Mouse (Mus musculus) stomach, embryonic 14.5 days (tissue): ENCODE measurements at regions not wholly inside any gene's neighbourhood (a gene's known extent, or its start where the extent isn't known, plus 50 kb on each side); places are given as distances from the start of the nearest gene placed in this dataset.

Experiments used
- ATAC-seq: fragments of 200-750 bp; cut with Nextera tagmentation; 2 replicates; pipeline ENCODE4 v1.8.0; 2017; ENCODE audit warnings: low read depth, moderate TSS enrichment; ENCODE audit not compliant: insufficient number of reproducible peaks, insufficient read depth, low FRiP score
- H3K27ac ChIP-seq: fragments of 300-500 bp; sonication (generic); 2 replicates; pipeline ENCODE4 v1.5.1; 2014; ENCODE audit warnings: mild to moderate bottlenecking, low read length, moderate library complexity, mixed read lengths
- H3K27me3 ChIP-seq: fragments of 300-500 bp; sonication (generic); 2 replicates; pipeline ENCODE4 v1.6.1; 2014; ENCODE audit warnings: low read length, control low read depth, mixed read lengths; ENCODE audit not compliant: control insufficient read depth, insufficient read depth
- H3K36me3 ChIP-seq: fragments of 300-500 bp; sonication (generic); 2 replicates; pipeline ENCODE4 v1.6.1; 2014; ENCODE audit warnings: mild to moderate bottlenecking, control low read depth, low read length, moderate library complexity, mixed read lengths; ENCODE audit not compliant: control insufficient read depth, insufficient read depth
- H3K4me1 ChIP-seq: fragments of 300-500 bp; sonication (generic); 2 replicates; pipeline ENCODE4 v1.6.1; 2014; ENCODE audit warnings: low read length, control low read depth, mixed read lengths; ENCODE audit not compliant: control insufficient read depth, insufficient read depth
- H3K4me2 ChIP-seq: fragments of 300-500 bp; sonication (generic); replicated peaks from 2 replicates; pipeline ENCODE4 v1.6.1; 2014; ENCODE audit warnings: low read depth, low read length, control low read depth
- H3K4me3 ChIP-seq: fragments of 300-500 bp; sonication (generic); 2 replicates; pipeline ENCODE4 v1.5.1; 2014; ENCODE audit warnings: low read depth, low read length, control low read depth
- H3K9ac ChIP-seq: fragments of 300-500 bp; sonication (generic); replicated peaks from 2 replicates; pipeline ENCODE4 v1.6.1; 2014; ENCODE audit warnings: low read depth, mild to moderate bottlenecking, control low read depth, low read length, moderate library complexity, mixed read lengths
- H3K9me3 ChIP-seq: fragments of 300-500 bp; sonication (generic); 2 replicates; pipeline ENCODE4 v1.6.1; 2016; ENCODE audit warnings: low read depth, low read length, control low read depth; ENCODE audit not compliant: control insufficient read depth
- WGBS: fragments of 180-500 bp; shearing (Covaris S2); extraction: QIAGEN DNeasy Blood & Tissue Kit; methylation state at CpG from one replicate; pipeline ENCODE4 v1.1.7; 2014; 5-methylcytosine and 5-hydroxymethylcytosine counted together

DNA sequence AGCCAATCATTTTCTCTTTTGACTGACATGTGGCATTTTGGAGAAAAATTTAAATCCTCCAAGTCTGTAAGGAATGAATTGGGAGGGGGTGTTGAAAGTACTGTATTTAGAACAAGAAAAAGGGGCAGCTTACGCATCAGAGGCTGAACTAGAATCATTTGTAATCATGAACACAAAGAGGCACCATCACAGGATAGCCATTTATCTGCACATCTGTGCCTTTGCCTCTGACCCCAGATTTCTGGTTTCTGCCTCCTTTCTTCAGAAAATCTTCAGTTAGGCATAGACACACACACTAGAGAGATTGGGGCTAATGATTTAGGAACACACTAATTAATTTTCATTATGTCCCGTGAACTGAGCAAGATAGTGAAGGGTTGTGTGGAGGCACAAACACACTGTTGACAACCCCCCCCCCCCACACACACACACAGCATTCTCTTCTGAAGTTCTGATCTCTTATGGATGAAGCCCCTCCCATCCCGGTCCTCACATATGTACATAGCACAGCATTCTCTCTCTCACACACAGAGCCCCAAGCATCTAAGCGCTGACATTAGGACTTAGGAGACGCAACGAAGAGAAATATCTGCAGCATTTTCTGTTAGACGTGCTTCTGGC, 229.9 kb downstream of the Gm765 start:
- Histone ChIP-seq H3K4me3 (no peak overlapping the region), H3K9me3 (no peaks in the 10 kb centered on the region), H3K4me1 (peaks cover 11% of the 10 kb centered on the region; the same call in 1 of the 2 replicates), H3K9ac (no peak overlapping the region), H3K27me3 (no peaks in the 10 kb centered on the region), H3K4me2 (no peak overlapping the region), H3K27ac (no peak overlapping the region), H3K36me3 (no peaks in the 10 kb centered on the region)
- no peak for ATAC-seq
- 66% methylated on average over 7 of the region's 7 CpGs for whole genome bisulfite sequencing

GRCm38 (mm10) chr6:98107123-98107522, 235.4 kb downstream of the Gm765 start:
- Histone ChIP-seq H3K4me1 (no peaks in the 10 kb centered on the region), H3K4me3 (no peak overlapping the region), H3K9ac (no peak overlapping the region), H3K27ac (no peak overlapping the region), H3K9me3 (no peaks in the 10 kb centered on the region), H3K36me3 (no peaks in the 10 kb centered on the region), H3K4me2 (no peak overlapping the region), H3K27me3 (no peaks in the 10 kb centered on the region)
- 44% methylated on average over 5 of the region's 5 CpGs for WGBS
- ATAC-seq, result no peak

GRCm38 (mm10) chr6:98105280-98106090, 237.1 kb downstream of the Gm765 start:
- Histone ChIP-seq H3K36me3 (no peaks in the 10 kb centered on the region), H3K27me3 (no peaks in the 10 kb centered on the region), H3K27ac (no peak overlapping the region), H3K9me3 (no peaks in the 10 kb centered on the region), H3K4me3 (peak overlapping the region; percentile 17), H3K9ac (no peak overlapping the region), H3K4me1 (no peaks in the 10 kb centered on the region), H3K4me2 (peak overlapping the region; percentile 42)
- ATAC-seq, result no peak
- 40% methylated on average over 18 of the region's 18 CpGs for WGBS

DNA sequence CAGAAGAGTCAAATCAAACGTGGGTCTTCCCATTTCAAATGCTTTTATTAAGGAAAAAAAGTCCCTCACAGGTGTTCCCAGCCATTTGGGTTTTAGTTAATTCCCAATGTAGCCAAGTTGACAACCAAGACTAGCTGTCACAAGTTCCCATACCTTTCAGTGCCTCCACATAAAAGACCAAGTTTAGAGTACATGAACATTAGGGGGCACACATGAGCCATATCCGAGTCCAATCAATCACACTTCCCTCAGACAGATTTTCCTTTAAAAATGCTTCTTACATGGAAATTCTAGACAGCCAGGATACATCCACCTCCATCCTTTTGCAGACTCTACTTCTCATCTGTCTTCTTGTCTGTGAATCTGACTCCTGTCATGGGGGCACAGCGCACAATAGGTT, 238.1 kb downstream of the Gm765 start:
- Histone ChIP-seq H3K4me2 (no peak overlapping the region), H3K4me1 (no peaks in the 10 kb centered on the region), H3K27ac (no peak overlapping the region), H3K27me3 (no peaks in the 10 kb centered on the region), H3K9me3 (no peaks in the 10 kb centered on the region), H3K9ac (no peak overlapping the region), H3K36me3 (no peaks in the 10 kb centered on the region), H3K4me3 (no peak overlapping the region)
- WGBS, result 47% methylated on average over 3 of the region's 3 CpGs
- no peak for ATAC-seq

GRCm38 (mm10) chr6:98101023-98101422, 241.5 kb downstream of the Gm765 start:
- Histone ChIP-seq H3K9ac (no peak overlapping the region), H3K9me3 (no peaks in the 10 kb centered on the region), H3K4me3 (no peak overlapping the region), H3K36me3 (no peaks in the 10 kb centered on the region), H3K4me1 (no peaks in the 10 kb centered on the region), H3K27me3 (no peaks in the 10 kb centered on the region), H3K27ac (no peak overlapping the region), H3K4me2 (no peak overlapping the region)
- ATAC-seq, result no peak
- WGBS, result 80% methylated on average over 4 of the region's 4 CpGs

DNA sequence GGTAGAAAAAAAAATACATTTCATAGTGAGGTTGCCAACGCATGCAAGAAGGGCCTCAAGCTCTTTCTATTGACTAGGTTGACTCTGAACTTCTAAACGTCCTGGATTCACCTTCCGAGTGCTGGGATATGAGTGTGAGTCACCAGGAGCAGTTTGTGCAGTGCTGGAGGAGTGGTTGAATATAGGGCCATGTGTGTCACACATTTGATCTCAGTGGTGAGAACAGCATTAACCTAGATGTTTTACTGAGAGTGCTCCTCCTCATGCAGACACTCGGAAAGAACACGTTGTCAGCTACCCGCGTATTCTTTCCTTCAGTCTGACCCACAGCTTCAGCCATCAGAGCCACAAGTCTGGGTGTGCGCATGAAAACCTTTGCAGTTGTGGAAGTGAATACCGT, 243.4 kb downstream of the Gm765 start:
- H3K36me3 ChIP-seq, result no peaks in the 10 kb centered on the region

DNA sequence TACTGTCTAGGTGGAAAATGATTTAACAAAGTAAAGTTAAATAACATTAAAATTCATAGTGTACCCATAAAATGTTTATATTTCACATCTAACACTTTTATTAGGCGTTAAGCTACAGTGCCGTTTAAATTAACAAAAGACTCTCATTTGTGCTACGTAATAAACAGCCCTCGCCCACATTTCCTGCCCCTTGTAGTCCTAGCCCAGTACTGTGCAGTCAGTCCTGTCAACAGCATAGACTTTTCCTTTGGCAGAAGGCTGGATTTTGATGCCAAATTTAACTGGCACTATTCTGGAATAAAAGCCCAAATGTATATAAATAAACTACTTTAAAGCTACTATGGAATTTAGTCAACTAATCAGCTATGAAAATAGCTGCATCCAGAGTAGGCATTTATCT, 247.3 kb downstream of the Gm765 start:
- no peaks in the 10 kb centered on the region for H3K27me3 ChIP-seq
- no peak overlapping the region for H3K4me3 ChIP-seq
- ATAC-seq, result no peak
- H3K36me3 ChIP-seq, result no peaks in the 10 kb centered on the region
- no peaks in the 10 kb centered on the region for H3K4me1 ChIP-seq
- H3K9me3 ChIP-seq, result no peaks in the 10 kb centered on the region
- no peak overlapping the region for H3K27ac ChIP-seq
- no peak overlapping the region for H3K4me2 ChIP-seq
- H3K9ac ChIP-seq, result no peak overlapping the region
- 74% methylated on average over 4 of the region's 4 CpGs for WGBS

More for the DNA sequence above, 243.4 kb downstream of the Gm765 start:
- Histone ChIP-seq H3K4me3 (no peak overlapping the region), H3K27me3 (no peaks in the 10 kb centered on the region), H3K9ac (no peak overlapping the region), H3K9me3 (no peaks in the 10 kb centered on the region), H3K4me2 (no peak overlapping the region), H3K4me1 (no peaks in the 10 kb centered on the region), H3K27ac (no peak overlapping the region)
- ATAC-seq, result no peak
- 95% methylated on average over 9 of the region's 9 CpGs for WGBS

GRCm38 (mm10) chr6:98089185-98089584, 253.4 kb downstream of the Gm765 start:
- no peak for ATAC-seq
- H3K9ac ChIP-seq, result no peak overlapping the region
- no peak overlapping the region for H3K27ac ChIP-seq
- no peak overlapping the region for H3K4me2 ChIP-seq
- H3K36me3 ChIP-seq, result no peaks in the 10 kb centered on the region
- no peak overlapping the region for H3K4me3 ChIP-seq
- H3K4me1 ChIP-seq, result no peaks in the 10 kb centered on the region
- H3K27me3 ChIP-seq, result no peaks in the 10 kb centered on the region
- H3K9me3 ChIP-seq, result no peaks in the 10 kb centered on the region
- 33% methylated on average over 4 of the region's 4 CpGs for WGBS
